Mouse (Mus musculus) lung, postnatal 0 days (tissue): ENCODE data around the gene Irgm1.

Source experiments
- CTCF ChIP-seq: IDR thresholded peaks from 2 replicates; pipeline ENCODE4 v1.5.1; 2016; ENCODE audit warnings: antibody characterized with exemption, mild to moderate bottlenecking
- EP300 ChIP-seq: IDR thresholded peaks from 2 replicates; pipeline ENCODE4 v1.6.1; 2016; ENCODE audit warnings: antibody characterized with exemption, mild to moderate bottlenecking, control low read depth

DNA sequence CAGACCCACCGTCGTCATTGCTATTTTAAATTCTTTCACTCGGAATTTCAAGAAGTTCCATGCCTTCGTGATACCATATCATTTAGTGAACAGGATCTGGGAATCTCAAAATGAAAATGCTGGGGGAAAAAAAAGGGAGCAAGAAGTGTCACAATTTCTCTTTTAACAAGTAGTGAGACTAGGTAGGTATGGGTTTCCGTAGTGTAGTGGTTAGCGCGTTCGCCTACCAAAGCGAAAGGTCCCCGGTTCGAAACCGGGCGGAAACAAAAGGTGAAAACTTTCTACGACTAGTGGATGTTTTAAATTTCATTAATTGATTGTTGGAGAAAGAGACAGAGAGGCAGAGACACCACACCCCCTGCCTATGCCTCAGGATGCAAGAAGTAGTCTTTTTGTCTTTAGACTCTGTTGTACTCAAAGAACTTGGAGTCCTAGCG lies 47.9 kb downstream of the Irgm1 start:
- TF ChIP-seq CTCF: no peak
- peak; percentile 48; the same call in 1 of the 2 replicates for TF ChIP-seq EP300
